Mouse (Mus musculus) stomach, embryonic 14.5 days (tissue): Measurements from ENCODE around the gene Nop53. TPM values are rescaled to one million over a fixed set of nuclear protein-coding genes. Genes with fewer than 3 reads are reported as not detected.

Experiments
- ATAC-seq: fragments of 200-750 bp; cut with Nextera tagmentation; 2 replicates; pipeline ENCODE4 v1.8.0; 2017; ENCODE audit warnings: low read depth, moderate TSS enrichment; ENCODE audit not compliant: insufficient number of reproducible peaks, insufficient read depth, low FRiP score
- H3K27ac ChIP-seq: fragments of 300-500 bp; sonication (generic); 2 replicates; pipeline ENCODE4 v1.5.1; 2014; ENCODE audit warnings: mild to moderate bottlenecking, low read length, moderate library complexity, mixed read lengths
- H3K27me3 ChIP-seq: fragments of 300-500 bp; sonication (generic); 2 replicates; pipeline ENCODE4 v1.6.1; 2014; ENCODE audit warnings: low read length, control low read depth, mixed read lengths; ENCODE audit not compliant: control insufficient read depth, insufficient read depth
- H3K36me3 ChIP-seq: fragments of 300-500 bp; sonication (generic); 2 replicates; pipeline ENCODE4 v1.6.1; 2014; ENCODE audit warnings: mild to moderate bottlenecking, control low read depth, low read length, moderate library complexity, mixed read lengths; ENCODE audit not compliant: control insufficient read depth, insufficient read depth
- H3K4me1 ChIP-seq: fragments of 300-500 bp; sonication (generic); 2 replicates; pipeline ENCODE4 v1.6.1; 2014; ENCODE audit warnings: low read length, control low read depth, mixed read lengths; ENCODE audit not compliant: control insufficient read depth, insufficient read depth
- H3K4me2 ChIP-seq: fragments of 300-500 bp; sonication (generic); replicated peaks from 2 replicates; pipeline ENCODE4 v1.6.1; 2014; ENCODE audit warnings: low read depth, low read length, control low read depth
- H3K4me3 ChIP-seq: fragments of 300-500 bp; sonication (generic); 2 replicates; pipeline ENCODE4 v1.5.1; 2014; ENCODE audit warnings: low read depth, low read length, control low read depth
- H3K9ac ChIP-seq: fragments of 300-500 bp; sonication (generic); replicated peaks from 2 replicates; pipeline ENCODE4 v1.6.1; 2014; ENCODE audit warnings: low read depth, mild to moderate bottlenecking, control low read depth, low read length, moderate library complexity, mixed read lengths
- H3K9me3 ChIP-seq: fragments of 300-500 bp; sonication (generic); 2 replicates; pipeline ENCODE4 v1.6.1; 2016; ENCODE audit warnings: low read depth, low read length, control low read depth; ENCODE audit not compliant: control insufficient read depth
- WGBS: fragments of 180-500 bp; shearing (Covaris S2); extraction: QIAGEN DNeasy Blood & Tissue Kit; methylation state at CpG from one replicate; pipeline ENCODE4 v1.1.7; 2014; 5-methylcytosine and 5-hydroxymethylcytosine counted together
- polyA plus RNA-seq: library from polyadenylated mRNA; unstranded; fragments of >200 nt; fragmentation: Nextera tagmentation; extraction: Ambion mirVana; gene quantifications from 2 replicates; pipeline ENCODE4 v1.2.1, GENCODE M21; 2014

The Nop53 gene
- polyA plus RNA-seq, 1 experiment from 2014 or later: 187 TPM

- 9% methylated on average over 8 of the region's 8 CpGs for WGBS
- H3K4me3 ChIP-seq: peak overlapping the region; percentile 62
- H3K27me3 ChIP-seq: no peaks in the 10 kb centered on the region
- peaks cover 16% of the 10 kb centered on the region for H3K4me1 ChIP-seq
- peak overlapping the region; percentile 86 for H3K4me2 ChIP-seq
- ATAC-seq: no peak
- H3K9me3 ChIP-seq: no peaks in the 10 kb centered on the region
- H3K27ac ChIP-seq: no peak overlapping the region
- H3K36me3 ChIP-seq: peaks cover 39% of the 10 kb centered on the region
- peak overlapping the region; percentile 63 for H3K9ac ChIP-seq
Measured at GRCm38 (mm10) chr7:15945211-15945610, 663 bp downstream of the Nop53 start.

DNA sequence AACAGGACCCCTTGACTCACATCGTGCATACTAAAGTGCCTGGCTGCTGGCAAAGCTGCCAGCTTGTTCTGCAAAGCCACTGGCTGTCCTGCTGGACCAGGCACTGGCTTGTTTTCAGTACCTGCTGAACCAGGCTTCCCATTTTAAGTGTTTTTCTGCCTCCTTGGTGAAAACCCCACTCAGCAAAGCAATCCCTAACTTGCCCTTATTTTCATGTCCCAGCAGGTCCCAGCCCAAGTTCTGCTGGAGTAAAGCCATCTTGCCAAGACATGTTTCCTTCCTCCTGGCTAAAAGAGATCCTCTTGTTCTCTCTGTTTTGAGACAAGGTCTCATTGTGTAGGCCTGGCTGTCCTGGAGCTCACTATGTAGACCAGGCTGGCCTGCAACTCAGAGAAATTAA, 1.6 kb downstream of the Nop53 start:
- H3K4me2 ChIP-seq: no peak overlapping the region
- H3K27me3 ChIP-seq: no peaks in the 10 kb centered on the region
- 97% methylated on average over 1 of the region's 1 CpGs for WGBS
- H3K36me3 ChIP-seq: peaks cover 48% of the 10 kb centered on the region
- H3K9ac ChIP-seq: no peak overlapping the region; the same call in 1 of the 2 replicates
- no peak overlapping the region for H3K27ac ChIP-seq
- ATAC-seq: no peak
- H3K4me3 ChIP-seq: no peak overlapping the region
- H3K9me3 ChIP-seq: no peaks in the 10 kb centered on the region
- peaks cover 16% of the 10 kb centered on the region for H3K4me1 ChIP-seq

- Histone ChIP-seq H3K4me3 (no peak overlapping the region), H3K27ac (no peak overlapping the region), H3K9ac (no peak overlapping the region), H3K4me1 (no peaks in the 10 kb centered on the region), H3K36me3 (peaks cover 70% of the 10 kb centered on the region), H3K27me3 (no peaks in the 10 kb centered on the region), H3K4me2 (no peak overlapping the region), H3K9me3 (no peaks in the 10 kb centered on the region; the same call in 1 of the 2 replicates)
- WGBS: 92% methylated on average over 3 of the region's 3 CpGs
- ATAC-seq: no peak
Measured at GRCm38 (mm10) chr7:15938621-15939020, 7.3 kb downstream of the Nop53 start.

- no peak overlapping the region for H3K4me2 ChIP-seq
- peaks cover 61% of the 10 kb centered on the region for H3K36me3 ChIP-seq
- H3K4me3 ChIP-seq: no peak overlapping the region
- no peaks in the 10 kb centered on the region; the same call in 1 of the 2 replicates for H3K9me3 ChIP-seq
- no peak overlapping the region for H3K27ac ChIP-seq
- H3K4me1 ChIP-seq: no peaks in the 10 kb centered on the region
- H3K27me3 ChIP-seq: no peaks in the 10 kb centered on the region
- 83% methylated on average over 5 of the region's 5 CpGs for WGBS
- no peak for ATAC-seq
- no peak overlapping the region for H3K9ac ChIP-seq
Measured at GRCm38 (mm10) chr7:15937491-15937890, 8.4 kb downstream of the Nop53 start.

- no peak; the same call in 1 of the 2 replicates for ATAC-seq
- Histone ChIP-seq H3K9ac (no peak overlapping the region), H3K27ac (no peak overlapping the region; the same call in 1 of the 2 replicates), H3K27me3 (no peaks in the 10 kb centered on the region), H3K9me3 (no peaks in the 10 kb centered on the region; the same call in 1 of the 2 replicates), H3K4me1 (no peaks in the 10 kb centered on the region), H3K36me3 (peaks cover 23% of the 10 kb centered on the region), H3K4me3 (no peak overlapping the region), H3K4me2 (no peak overlapping the region)
- WGBS: 47% methylated on average over 16 of the region's 16 CpGs
Measured at GRCm38 (mm10) chr7:15933437-15934359, 12.2 kb downstream of the Nop53 start.

- no peaks in the 10 kb centered on the region for H3K4me1 ChIP-seq
- no peak overlapping the region for H3K9ac ChIP-seq
- no peak for ATAC-seq
- WGBS: 76% methylated on average over 3 of the region's 3 CpGs
- H3K9me3 ChIP-seq: no peaks in the 10 kb centered on the region; the same call in 1 of the 2 replicates
- H3K27ac ChIP-seq: no peak overlapping the region
- H3K27me3 ChIP-seq: no peaks in the 10 kb centered on the region
- no peak overlapping the region for H3K4me3 ChIP-seq
- no peak overlapping the region for H3K4me2 ChIP-seq
- peaks cover 3% of the 10 kb centered on the region; the same call in 1 of the 2 replicates for H3K36me3 ChIP-seq
Measured at GRCm38 (mm10) chr7:15931635-15932034, 14.2 kb downstream of the Nop53 start.

GRCm38 (mm10) chr7:15930543-15930942, 15.3 kb downstream of the Nop53 start:
- H3K9ac ChIP-seq: no peak overlapping the region
- 62% methylated on average over 2 of the region's 2 CpGs for WGBS
- H3K4me2 ChIP-seq: no peak overlapping the region
- no peaks in the 10 kb centered on the region for H3K9me3 ChIP-seq
- ATAC-seq: no peak
- H3K4me1 ChIP-seq: no peaks in the 10 kb centered on the region
- no peaks in the 10 kb centered on the region for H3K36me3 ChIP-seq
- H3K27me3 ChIP-seq: no peaks in the 10 kb centered on the region
- H3K4me3 ChIP-seq: no peak overlapping the region
- no peak overlapping the region for H3K27ac ChIP-seq

GRCm38 (mm10) chr7:15929910-15930309, 16.0 kb downstream of the Nop53 start:
- H3K4me2 ChIP-seq: no peak overlapping the region
- H3K36me3 ChIP-seq: no peaks in the 10 kb centered on the region
- H3K9me3 ChIP-seq: no peaks in the 10 kb centered on the region
- no peak overlapping the region for H3K27ac ChIP-seq
- H3K27me3 ChIP-seq: no peaks in the 10 kb centered on the region
- no peaks in the 10 kb centered on the region for H3K4me1 ChIP-seq
- no peak overlapping the region for H3K9ac ChIP-seq
- H3K4me3 ChIP-seq: no peak overlapping the region
- 0 out of 2 replicates have a peak, but pooled peaks have one; percentile 53 for ATAC-seq
- WGBS: 21% methylated on average over 4 of the region's 4 CpGs
